Mouse (Mus musculus) heart, embryonic 12.5 days (tissue): ENCODE measurements around the gene Pde1b. TPM values are rescaled to one million over a fixed set of nuclear protein-coding genes. Genes with fewer than 3 reads are reported as not detected.
A peak's percentile ranks its signal among the peaks of the same experiment; 100 is the strongest.

Experiments
- ATAC-seq: fragments of 200-750 bp; cut with Nextera tagmentation; 2 replicates; pipeline ENCODE4 v1.8.0; 2017; ENCODE audit warnings: moderate TSS enrichment, moderate library complexity; ENCODE audit not compliant: insufficient number of reproducible peaks, low FRiP score
- H3K27ac ChIP-seq: fragments of 300-500 bp; sonication (generic); 2 replicates; pipeline ENCODE4 v1.5.1; 2016; ENCODE audit warnings: mild to moderate bottlenecking, moderate library complexity; ENCODE audit not compliant: poor library complexity, severe bottlenecking
- H3K27me3 ChIP-seq: fragments of 300-500 bp; sonication (generic); replicated peaks from 2 replicates; pipeline ENCODE4 v1.6.1; 2016; ENCODE audit warnings: mild to moderate bottlenecking, moderate library complexity
- H3K36me3 ChIP-seq: fragments of 300-500 bp; sonication (generic); 2 replicates; pipeline ENCODE4 v1.6.1; 2016; ENCODE audit warnings: mild to moderate bottlenecking, moderate library complexity
- H3K4me1 ChIP-seq: fragments of 300-500 bp; sonication (generic); replicated peaks from 2 replicates; pipeline ENCODE4 v1.6.1; 2016; ENCODE audit warnings: mild to moderate bottlenecking
- H3K4me2 ChIP-seq: fragments of 300-500 bp; sonication (generic); 2 replicates; pipeline ENCODE4 v1.6.1; 2016; ENCODE audit warnings: mild to moderate bottlenecking, moderate library complexity
- H3K4me3 ChIP-seq: fragments of 300-500 bp; sonication (generic); 2 replicates; pipeline ENCODE4 v1.5.1; 2016; ENCODE audit warnings: mild to moderate bottlenecking
- H3K9ac ChIP-seq: fragments of 300-500 bp; sonication (generic); 2 replicates; pipeline ENCODE4 v1.6.1; 2016; ENCODE audit warnings: mild to moderate bottlenecking, moderate library complexity
- H3K9me3 ChIP-seq: fragments of 300-500 bp; sonication (generic); replicated peaks from 2 replicates; pipeline ENCODE4 v1.6.1; 2016; ENCODE audit warnings: mild to moderate bottlenecking, moderate library complexity
- whole genome bisulfite sequencing: fragments of 180-500 bp; shearing (Covaris S2); methylation state at CpG from one replicate; pipeline ENCODE4 v1.1.7; 2016; 5-methylcytosine and 5-hydroxymethylcytosine counted together
- polyA plus RNA-seq: library from polyadenylated mRNA; unstranded; fragments of >200 nt; fragmentation: Nextera tagmentation; extraction: Ambion mirVana; gene quantifications from 2 replicates; pipeline ENCODE4 v1.2.1, GENCODE M21; 2016

Gene Pde1b
- polyA plus RNA-seq, 1 experiment from 2014 or later = 4.0 TPM

GRCm38 (mm10) chr15:103509317-103509716 lies 6.5 kb downstream of the Pde1b start:
- H3K4me1 ChIP-seq = peaks cover 13% of the 10 kb centered on the region
- no peak overlapping the region for H3K27ac ChIP-seq
- H3K4me2 ChIP-seq = no peak overlapping the region
- 53% methylated on average over 3 of the region's 3 CpGs for WGBS
- ATAC-seq = no peak
- H3K9ac ChIP-seq = no peak overlapping the region
- H3K9me3 ChIP-seq = no peaks in the 10 kb centered on the region
- H3K36me3 ChIP-seq = no peaks in the 10 kb centered on the region
- H3K4me3 ChIP-seq = no peak overlapping the region
- peaks cover 28% of the 10 kb centered on the region for H3K27me3 ChIP-seq

- Histone ChIP-seq H3K36me3 (no peaks in the 10 kb centered on the region), H3K9me3 (no peaks in the 10 kb centered on the region), H3K27me3 (peaks cover 16% of the 10 kb centered on the region; the same call in 1 of the 2 replicates), H3K27ac (no peak overlapping the region), H3K4me3 (no peak overlapping the region), H3K4me1 (peaks cover 28% of the 10 kb centered on the region), H3K9ac (no peak overlapping the region), H3K4me2 (no peak overlapping the region)
- 25% methylated on average over 1 of the region's 1 CpGs for WGBS
- no peak for ATAC-seq
Measured at GRCm38 (mm10) chr15:103511652-103512051, 8.8 kb downstream of the Pde1b start.

- H3K27ac ChIP-seq = no peak overlapping the region
- peak; percentile 33; the same call in 1 of the 2 replicates for ATAC-seq
Measured at GRCm38 (mm10) chr15:103513621-103514031, 10.8 kb downstream of the Pde1b start.

GRCm38 (mm10) chr15:103514119-103514518 lies 11.3 kb downstream of the Pde1b start:
- H3K4me2 ChIP-seq = peak overlapping the region; percentile 75
- H3K36me3 ChIP-seq = no peaks in the 10 kb centered on the region
- H3K4me3 ChIP-seq = peak overlapping the region; percentile 43
- peak overlapping the region; percentile 61 for H3K9ac ChIP-seq
- H3K4me1 ChIP-seq = peaks cover 38% of the 10 kb centered on the region
- peaks cover 12% of the 10 kb centered on the region; the same call in 1 of the 2 replicates for H3K27me3 ChIP-seq
- ATAC-seq = peak; percentile 87
- 3% methylated on average over 10 of the region's 10 CpGs for WGBS
- H3K27ac ChIP-seq = no peak overlapping the region
- no peaks in the 10 kb centered on the region for H3K9me3 ChIP-seq

More at GRCm38 (mm10) chr15:103513621-103514031, 10.8 kb downstream of the Pde1b start:
- H3K9ac ChIP-seq = peak overlapping the region; percentile 17; the same call in 1 of the 2 replicates
- WGBS = 12% methylated on average over 7 of the region's 7 CpGs
- no peaks in the 10 kb centered on the region for H3K36me3 ChIP-seq
- H3K4me1 ChIP-seq = peaks cover 33% of the 10 kb centered on the region
- H3K27me3 ChIP-seq = peaks cover 16% of the 10 kb centered on the region; the same call in 1 of the 2 replicates
- H3K4me3 ChIP-seq = peak overlapping the region; percentile 43
- H3K4me2 ChIP-seq = peak overlapping the region; percentile 75
- no peaks in the 10 kb centered on the region for H3K9me3 ChIP-seq

- H3K36me3 ChIP-seq = no peaks in the 10 kb centered on the region
- peaks cover 38% of the 10 kb centered on the region for H3K4me1 ChIP-seq
- peak overlapping the region; percentile 6; the same call in 1 of the 2 replicates for H3K9ac ChIP-seq
- peaks cover 12% of the 10 kb centered on the region; the same call in 1 of the 2 replicates for H3K27me3 ChIP-seq
- 9% methylated on average over 3 of the region's 3 CpGs for WGBS
- peak overlapping the region; percentile 17; the same call in 1 of the 2 replicates for H3K4me3 ChIP-seq
- ATAC-seq = no peak
- H3K9me3 ChIP-seq = no peaks in the 10 kb centered on the region
- peak overlapping the region; percentile 75 for H3K4me2 ChIP-seq
- H3K27ac ChIP-seq = peak overlapping the region; percentile 26; the same call in 1 of the 2 replicates
Measured at GRCm38 (mm10) chr15:103514914-103515313, 12.1 kb downstream of the Pde1b start.

GRCm38 (mm10) chr15:103518600-103519385 lies 16.0 kb downstream of the Pde1b start:
- 10% methylated on average over 5 of the region's 5 CpGs for WGBS
- Histone ChIP-seq H3K36me3 (no peaks in the 10 kb centered on the region), H3K4me3 (no peak overlapping the region), H3K27ac (peak overlapping the region; percentile 34), H3K4me2 (no peak overlapping the region), H3K9me3 (no peaks in the 10 kb centered on the region), H3K27me3 (0 out of 2 replicates have a peak, but pooled peaks cover 4% of the 10 kb centered on the region), H3K9ac (no peak overlapping the region), H3K4me1 (peaks cover 30% of the 10 kb centered on the region)
- no peak for ATAC-seq

GRCm38 (mm10) chr15:103519386-103520378 lies 16.8 kb downstream of the Pde1b start:
- 24% methylated on average over 4 of the region's 4 CpGs for WGBS
- H3K4me3 ChIP-seq = no peak overlapping the region
- 0 out of 2 replicates have a peak, but pooled peaks cover 4% of the 10 kb centered on the region for H3K27me3 ChIP-seq
- H3K4me2 ChIP-seq = no peak overlapping the region
- H3K9ac ChIP-seq = no peak overlapping the region
- ATAC-seq = no peak
- H3K4me1 ChIP-seq = peaks cover 26% of the 10 kb centered on the region
- no peak overlapping the region for H3K27ac ChIP-seq
- no peaks in the 10 kb centered on the region for H3K36me3 ChIP-seq
- no peaks in the 10 kb centered on the region for H3K9me3 ChIP-seq

- 0 out of 2 replicates have a peak, but pooled peaks cover 2% of the 10 kb centered on the region for H3K36me3 ChIP-seq
- H3K27me3 ChIP-seq = 0 out of 2 replicates have a peak, but pooled peaks cover 4% of the 10 kb centered on the region
- no peak overlapping the region for H3K4me3 ChIP-seq
- WGBS = 63% methylated on average over 3 of the region's 3 CpGs
- no peak overlapping the region for H3K27ac ChIP-seq
- H3K9ac ChIP-seq = no peak overlapping the region
- H3K4me1 ChIP-seq = peaks cover 13% of the 10 kb centered on the region
- no peak overlapping the region for H3K4me2 ChIP-seq
- ATAC-seq = no peak
- no peaks in the 10 kb centered on the region for H3K9me3 ChIP-seq
Measured at GRCm38 (mm10) chr15:103522458-103523099, 19.7 kb downstream of the Pde1b start.

- H3K27ac ChIP-seq = no peak overlapping the region
- WGBS = 63% methylated on average over 3 of the region's 3 CpGs
- H3K9me3 ChIP-seq = no peaks in the 10 kb centered on the region
- H3K9ac ChIP-seq = no peak overlapping the region
- ATAC-seq = no peak
- 0 out of 2 replicates have a peak, but pooled peaks cover 4% of the 10 kb centered on the region for H3K36me3 ChIP-seq
- no peak overlapping the region for H3K4me3 ChIP-seq
- 0 out of 2 replicates have a peak, but pooled peaks cover 4% of the 10 kb centered on the region for H3K27me3 ChIP-seq
- H3K4me2 ChIP-seq = no peak overlapping the region
- H3K4me1 ChIP-seq = peaks cover 12% of the 10 kb centered on the region
Measured at GRCm38 (mm10) chr15:103523156-103523555, 20.3 kb downstream of the Pde1b start.

- no peak overlapping the region for H3K4me3 ChIP-seq
- WGBS = 11% methylated on average over 5 of the region's 5 CpGs
- H3K36me3 ChIP-seq = 0 out of 2 replicates have a peak, but pooled peaks cover 6% of the 10 kb centered on the region
- no peak for ATAC-seq
- H3K9me3 ChIP-seq = no peaks in the 10 kb centered on the region
- H3K27ac ChIP-seq = no peak overlapping the region
- no peak overlapping the region for H3K4me2 ChIP-seq
- peaks cover 2% of the 10 kb centered on the region for H3K4me1 ChIP-seq
- peaks cover 3% of the 10 kb centered on the region; the same call in 1 of the 2 replicates for H3K27me3 ChIP-seq
- no peak overlapping the region for H3K9ac ChIP-seq
Measured at GRCm38 (mm10) chr15:103530372-103530771, 27.5 kb downstream of the Pde1b start.
